Mouse (Mus musculus): ENCODE data around the gene Hoxd4. TPM values are rescaled to one million over a fixed set of nuclear protein-coding genes. Genes with fewer than 3 reads are reported as not detected.

Hoxd4 gene
- polyA plus RNA-seq (2014; fragmentation: Illumina TruSeq; extraction: RNeasy Lipid Tissue Mini Kit (QIAGEN cat#74804); ENCODE audit: low read depth, low replicate concordance): 0.88 TPM

GRCm38 (mm10) chr2:74711721-74712621, at the start of gene Hoxd4, which contains the start of gene Hoxd3:
TSS of gene Hoxd4 (plus strand) at chr2:74711929.
TSS of gene Hoxd3 (plus strand) at chr2:74711927.

GRCm38 (mm10) chr2:74667842-74668357, 43.8 kb upstream of the Hoxd4 start, which contains the start of gene Hoxd13:
TSS of gene Hoxd13 (plus strand) at chr2:74668310.

GRCm38 (mm10) chr2:74674881-74675665, 36.7 kb upstream of the Hoxd4 start, which contains the start of gene Hoxd12:
TSS of gene Hoxd12 (plus strand) at chr2:74675013.

GRCm38 (mm10) chr2:74678891-74679595, 32.7 kb upstream of the Hoxd4 start, which contains the start of gene Hoxd11:
TSS of gene Hoxd11 (plus strand) at chr2:74679557.

GRCm38 (mm10) chr2:74691022-74691951, 20.4 kb upstream of the Hoxd4 start, which contains the start of gene Hoxd10:
TSS of gene Hoxd10 (plus strand) at chr2:74691924.

GRCm38 (mm10) chr2:74697567-74698121, 14.1 kb upstream of the Hoxd4 start, which contains the start of gene Hoxd9:
TSS of gene Hoxd9 (plus strand) at chr2:74697727.

GRCm38 (mm10) chr2:74704393-74704998, 7.2 kb upstream of the Hoxd4 start, which contains the start of gene Hoxd8:
TSS of gene Hoxd8 (plus strand) at chr2:74704615.

GRCm38 (mm10) chr2:74726551-74726950, 14.8 kb downstream of the Hoxd4 start, which contains the start of gene Gm28230:
TSS of gene Gm28230 (plus strand) at chr2:74726728.

GRCm38 (mm10) chr2:74762522-74763244, 51.0 kb downstream of the Hoxd4 start, which contains the start of gene Hoxd1:
TSS of gene Hoxd1 (plus strand) at chr2:74762980.

Other genes starting within 250 kb of the Hoxd4 start
- 60.0 TPM for gene Lnpk, start 132.5 kb upstream of the Hoxd4 start, polyA plus RNA-seq (2014; fragmentation: Illumina TruSeq; extraction: RNeasy Lipid Tissue Mini Kit (QIAGEN cat#74804); ENCODE audit: low read depth, low replicate concordance)
- 3.8 TPM for gene Evx2, start 52.4 kb upstream of the Hoxd4 start, polyA plus RNA-seq (2014; fragmentation: Illumina TruSeq; extraction: RNeasy Lipid Tissue Mini Kit (QIAGEN cat#74804); ENCODE audit: low read depth, low replicate concordance)
- 126 TPM for gene Hoxd13, start 43.6 kb upstream of the Hoxd4 start, polyA plus RNA-seq (2014; fragmentation: Illumina TruSeq; extraction: RNeasy Lipid Tissue Mini Kit (QIAGEN cat#74804); ENCODE audit: low read depth, low replicate concordance)
- gene Hoxd12, start 36.9 kb upstream of the Hoxd4 start, polyA plus RNA-seq (2014; fragmentation: Illumina TruSeq; extraction: RNeasy Lipid Tissue Mini Kit (QIAGEN cat#74804); ENCODE audit: low read depth, low replicate concordance): 1.4 TPM
- 12.7 TPM for gene Hoxd11, start 32.4 kb upstream of the Hoxd4 start, polyA plus RNA-seq (2014; fragmentation: Illumina TruSeq; extraction: RNeasy Lipid Tissue Mini Kit (QIAGEN cat#74804); ENCODE audit: low read depth, low replicate concordance)
- gene Hoxd10, start 20.0 kb upstream of the Hoxd4 start, polyA plus RNA-seq (2014; fragmentation: Illumina TruSeq; extraction: RNeasy Lipid Tissue Mini Kit (QIAGEN cat#74804); ENCODE audit: low read depth, low replicate concordance): 12.6 TPM
- 1.6 TPM for gene Hoxd9, start 14.2 kb upstream of the Hoxd4 start, polyA plus RNA-seq (2014; fragmentation: Illumina TruSeq; extraction: RNeasy Lipid Tissue Mini Kit (QIAGEN cat#74804); ENCODE audit: low read depth, low replicate concordance)
- gene Hoxd8, start 7.3 kb upstream of the Hoxd4 start, polyA plus RNA-seq (2014; fragmentation: Illumina TruSeq; extraction: RNeasy Lipid Tissue Mini Kit (QIAGEN cat#74804); ENCODE audit: low read depth, low replicate concordance): 3.9 TPM
- 0.47 TPM for gene Hoxd3, start within 50 bp of the Hoxd4 start, polyA plus RNA-seq (2014; fragmentation: Illumina TruSeq; extraction: RNeasy Lipid Tissue Mini Kit (QIAGEN cat#74804); ENCODE audit: low read depth, low replicate concordance)
- gene Gm28230, start 14.8 kb downstream of the Hoxd4 start, polyA plus RNA-seq (2014; fragmentation: Illumina TruSeq; extraction: RNeasy Lipid Tissue Mini Kit (QIAGEN cat#74804); ENCODE audit: low read depth, low replicate concordance): 0.25 TPM
- not detected for gene Hoxd1, start 51.1 kb downstream of the Hoxd4 start, polyA plus RNA-seq (2014; fragmentation: Illumina TruSeq; extraction: RNeasy Lipid Tissue Mini Kit (QIAGEN cat#74804); ENCODE audit: low read depth, low replicate concordance)
- 210 TPM for gene Mtx2, start 113.9 kb downstream of the Hoxd4 start, polyA plus RNA-seq (2014; fragmentation: Illumina TruSeq; extraction: RNeasy Lipid Tissue Mini Kit (QIAGEN cat#74804); ENCODE audit: low read depth, low replicate concordance)